Mouse (Mus musculus): ENCODE measurements around the gene 1110051M20Rik.

DNA sequence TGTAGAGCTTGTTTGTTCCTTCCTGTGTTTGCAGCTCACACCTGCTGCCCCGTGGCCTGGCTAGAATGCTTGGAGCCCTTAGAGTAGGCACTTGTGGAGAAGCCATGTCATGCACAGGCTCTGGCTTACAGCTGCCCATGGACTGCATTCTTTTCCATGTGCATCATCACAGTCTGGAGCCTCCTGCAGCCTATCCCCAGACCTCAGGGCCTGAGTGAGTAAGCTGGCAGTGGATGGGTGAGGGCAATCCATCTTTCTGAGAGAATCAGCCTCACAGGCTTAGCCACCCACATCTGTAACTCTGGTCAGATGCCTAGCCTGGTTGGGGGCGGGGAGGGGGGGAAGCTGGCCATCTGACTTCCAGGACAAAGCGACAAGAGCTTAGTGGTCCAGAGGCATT lies 145.3 kb downstream of the 1110051M20Rik start:
- TF ChIP-seq POLR2A (IDR thresholded peaks at IDR 0.05; ENCODE audit: control insufficient read depth, extremely low read depth, insufficient read depth, low read length, poor library complexity) (no peak), CTCF (IDR thresholded peaks at IDR 0.05; ENCODE audit: borderline replicate concordance, control insufficient read depth, extremely low read depth, insufficient read depth, low read length, poor library complexity) (no peak)
